Mouse (Mus musculus) lung, postnatal 0 days (tissue): ENCODE measurements around the gene Slc15a5.

Source experiments
- CTCF ChIP-seq: IDR thresholded peaks from 2 replicates; pipeline ENCODE4 v1.5.1; 2016; ENCODE audit warnings: antibody characterized with exemption, mild to moderate bottlenecking
- EP300 ChIP-seq: IDR thresholded peaks from 2 replicates; pipeline ENCODE4 v1.6.1; 2016; ENCODE audit warnings: antibody characterized with exemption, mild to moderate bottlenecking, control low read depth

GRCm38 (mm10) chr6:138079816-138080215, at the start of gene Slc15a5:
- TF ChIP-seq CTCF (no peak), EP300 (no peak)
